Mouse (Mus musculus) neural tube, embryonic 12.5 days (tissue): Measurements from ENCODE around the gene Nr2c2ap. TPM values are rescaled to one million over a fixed set of nuclear protein-coding genes. Genes with fewer than 3 reads are reported as not detected.
A peak's percentile ranks its signal among the peaks of the same experiment; 100 is the strongest.

ENCODE experiments used
- ATAC-seq: fragments of 200-750 bp; cut with Nextera tagmentation; 2 replicates; pipeline ENCODE4 v1.8.0; 2017; ENCODE audit warnings: low read depth, mild to moderate bottlenecking, moderate TSS enrichment, moderate library complexity; ENCODE audit not compliant: low FRiP score
- H3K27ac ChIP-seq: fragments of 300-500 bp; sonication (generic); 2 replicates; pipeline ENCODE4 v1.5.1; 2016
- H3K27me3 ChIP-seq: fragments of 300-500 bp; sonication (generic); replicated peaks from 2 replicates; pipeline ENCODE4 v1.6.1; 2016; ENCODE audit warnings: mild to moderate bottlenecking
- H3K36me3 ChIP-seq: fragments of 300-500 bp; sonication (generic); 2 replicates; pipeline ENCODE4 v1.6.1; 2016; ENCODE audit warnings: mild to moderate bottlenecking
- H3K4me1 ChIP-seq: fragments of 300-500 bp; sonication (generic); 2 replicates; pipeline ENCODE4 v1.6.1; 2016
- H3K4me2 ChIP-seq: fragments of 300-500 bp; sonication (generic); replicated peaks from 2 replicates; pipeline ENCODE4 v1.6.1; 2016; ENCODE audit warnings: mild to moderate bottlenecking
- H3K4me3 ChIP-seq: fragments of 300-500 bp; sonication (generic); 2 replicates; pipeline ENCODE4 v1.5.1; 2016
- H3K9ac ChIP-seq: fragments of 300-500 bp; sonication (generic); 2 replicates; pipeline ENCODE4 v1.6.1; 2016; ENCODE audit warnings: mild to moderate bottlenecking
- H3K9me3 ChIP-seq: fragments of 300-500 bp; sonication (generic); 2 replicates; pipeline ENCODE4 v1.6.1; 2016; ENCODE audit warnings: mild to moderate bottlenecking
- WGBS: fragments of 180-500 bp; shearing (Covaris S2); methylation state at CpG from one replicate; pipeline ENCODE4 v1.1.7; 2016; 5-methylcytosine and 5-hydroxymethylcytosine counted together
- polyA plus RNA-seq: library from polyadenylated mRNA; unstranded; fragments of >200 nt; fragmentation: Nextera tagmentation; extraction: Ambion mirVana; gene quantifications from 2 replicates; pipeline ENCODE4 v1.2.1, GENCODE M21; 2016

Gene Nr2c2ap
- polyA plus RNA-seq, 1 experiment from 2014 or later, result 32.0 TPM

DNA sequence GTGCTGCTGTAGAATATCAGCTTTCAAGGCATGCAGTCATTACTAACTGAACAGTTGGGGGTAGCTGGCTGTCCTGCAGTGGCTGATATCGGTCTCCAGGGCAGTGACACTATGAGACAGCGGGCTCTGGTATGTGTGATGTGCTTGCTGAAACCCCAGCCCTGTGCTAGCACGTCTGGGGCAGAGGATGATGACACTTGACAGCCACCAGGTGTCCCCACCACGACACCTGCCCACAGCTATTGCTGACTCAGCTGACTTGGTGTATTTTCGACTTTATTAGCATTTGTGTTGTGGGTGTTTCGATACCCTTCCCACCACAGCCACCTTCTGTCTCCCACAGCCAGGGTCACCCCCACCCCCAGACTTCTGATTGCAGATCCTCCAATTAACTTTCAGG, 26.6 kb upstream of the Nr2c2ap start:
- Histone ChIP-seq H3K27ac (no peak overlapping the region), H3K4me2 (no peak overlapping the region), H3K9me3 (no peaks in the 10 kb centered on the region), H3K9ac (no peak overlapping the region), H3K4me3 (no peak overlapping the region), H3K27me3 (peaks cover 5% of the 10 kb centered on the region), H3K36me3 (peaks cover 86% of the 10 kb centered on the region), H3K4me1 (no peaks in the 10 kb centered on the region)
- 25% methylated on average over 6 of the region's 6 CpGs for whole genome bisulfite sequencing
- ATAC-seq, result peak; percentile 42; the same call in 1 of the 2 replicates

DNA sequence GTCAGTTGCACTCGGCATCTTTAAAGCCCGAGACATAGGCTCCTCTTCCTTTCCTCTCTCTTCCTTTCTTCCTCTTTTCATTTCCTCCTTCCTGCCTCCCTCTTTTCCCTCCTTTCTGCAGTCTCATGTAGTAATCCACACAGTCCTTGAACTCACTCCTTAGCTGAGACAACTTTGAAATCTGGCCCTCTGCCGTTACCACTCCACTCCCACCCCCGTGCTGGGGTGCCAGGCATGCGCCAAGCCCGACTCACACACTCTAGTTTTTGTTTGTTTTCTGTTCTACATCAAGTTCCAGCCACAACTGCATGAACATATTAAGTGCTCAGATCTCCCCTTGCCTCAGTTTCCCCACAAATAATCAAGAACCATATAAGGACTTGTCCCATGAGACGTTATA, 26.2 kb upstream of the Nr2c2ap start:
- H3K4me3 ChIP-seq, result no peak overlapping the region
- H3K36me3 ChIP-seq, result peaks cover 86% of the 10 kb centered on the region
- no peak overlapping the region for H3K9ac ChIP-seq
- no peak overlapping the region for H3K4me2 ChIP-seq
- 80% methylated on average over 7 of the region's 7 CpGs for WGBS
- peaks cover 10% of the 10 kb centered on the region for H3K27me3 ChIP-seq
- no peaks in the 10 kb centered on the region for H3K9me3 ChIP-seq
- no peak overlapping the region for H3K27ac ChIP-seq
- no peaks in the 10 kb centered on the region for H3K4me1 ChIP-seq
- ATAC-seq, result no peak

- no peak overlapping the region for H3K4me2 ChIP-seq
- no peak for ATAC-seq
- H3K4me1 ChIP-seq, result peaks cover 14% of the 10 kb centered on the region
- no peak overlapping the region for H3K4me3 ChIP-seq
- WGBS, result 95% methylated on average over 2 of the region's 2 CpGs
- peaks cover 96% of the 10 kb centered on the region for H3K36me3 ChIP-seq
- H3K9ac ChIP-seq, result no peak overlapping the region
- H3K9me3 ChIP-seq, result no peaks in the 10 kb centered on the region
- H3K27me3 ChIP-seq, result peaks cover 62% of the 10 kb centered on the region
- no peak overlapping the region for H3K27ac ChIP-seq
Observed at GRCm38 (mm10) chr8:70110451-70110850, 20.7 kb upstream of the Nr2c2ap start.

DNA sequence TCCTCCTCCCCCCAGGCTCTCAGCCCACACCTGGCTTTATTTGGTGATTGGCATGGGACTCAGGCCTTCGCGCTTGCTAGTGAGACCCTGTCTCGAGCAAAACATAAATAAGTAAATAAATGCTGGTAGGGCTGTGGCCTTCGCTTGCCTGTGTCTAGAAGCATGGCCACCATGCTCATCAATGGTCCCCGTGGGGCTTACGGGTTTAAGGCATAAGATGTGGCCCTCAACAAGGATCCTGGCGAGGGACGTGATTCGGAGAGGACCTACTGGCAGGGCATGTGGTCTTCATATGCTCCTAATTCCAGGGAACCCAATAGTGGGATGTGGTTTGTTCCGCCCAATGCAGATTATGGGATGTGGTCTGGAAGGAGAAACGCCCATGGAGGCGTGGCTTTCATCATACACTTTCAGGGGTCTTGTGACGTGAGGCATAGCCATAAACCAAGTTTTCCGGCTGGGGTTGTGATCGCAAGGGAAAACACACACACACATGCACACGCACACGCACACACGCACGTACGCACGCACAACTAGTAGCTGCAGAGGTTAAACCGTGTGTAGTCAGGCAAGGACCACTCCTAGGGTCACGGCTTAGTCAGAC, 19.8 kb upstream of the Nr2c2ap start:
- no peak overlapping the region for H3K4me3 ChIP-seq
- H3K36me3 ChIP-seq, result peaks cover 97% of the 10 kb centered on the region
- H3K4me2 ChIP-seq, result no peak overlapping the region
- no peaks in the 10 kb centered on the region for H3K9me3 ChIP-seq
- no peak for ATAC-seq
- peaks cover 69% of the 10 kb centered on the region for H3K27me3 ChIP-seq
- no peak overlapping the region for H3K27ac ChIP-seq
- H3K4me1 ChIP-seq, result peaks cover 14% of the 10 kb centered on the region
- no peak overlapping the region for H3K9ac ChIP-seq
- 53% methylated on average over 23 of the region's 23 CpGs for WGBS

DNA sequence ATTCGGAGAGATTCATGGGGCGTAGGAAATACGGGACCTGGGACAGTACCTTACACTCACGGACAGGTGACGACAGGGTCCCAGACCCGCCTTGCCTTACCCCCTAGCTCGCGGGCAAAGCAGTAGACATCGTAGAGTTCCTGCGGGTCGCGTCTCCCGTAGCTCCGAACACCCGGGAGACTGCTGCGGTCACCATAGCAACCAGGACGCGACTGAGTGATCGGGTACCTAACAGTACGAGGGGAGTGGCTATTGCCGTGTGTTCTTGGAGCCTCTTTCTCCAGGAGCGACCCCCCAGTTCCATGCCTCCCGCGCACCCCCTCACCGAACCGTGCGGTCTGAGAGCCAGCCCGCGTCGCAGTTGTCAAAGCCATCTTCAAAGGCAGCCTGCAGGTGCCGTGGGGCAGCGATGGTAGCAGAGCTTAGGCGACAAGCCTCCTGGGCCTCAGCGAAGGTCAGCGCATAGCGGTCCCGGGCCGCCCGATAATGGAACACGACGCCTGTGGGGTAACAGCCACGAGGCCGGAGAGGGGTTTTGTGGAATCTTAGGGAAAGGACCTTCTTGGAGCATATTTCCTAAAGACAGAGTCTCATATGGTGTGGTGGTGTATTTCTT, 18.6 kb upstream of the Nr2c2ap start:
- Histone ChIP-seq H3K4me2 (peak overlapping the region; percentile 7; the same call in 1 of the 2 replicates), H3K4me1 (peaks cover 25% of the 10 kb centered on the region), H3K4me3 (0 out of 2 replicates have a peak overlapping the region, but pooled peaks have one; percentile 1), H3K9me3 (no peaks in the 10 kb centered on the region), H3K9ac (no peak overlapping the region), H3K27me3 (peaks cover 81% of the 10 kb centered on the region), H3K27ac (no peak overlapping the region), H3K36me3 (peaks cover 94% of the 10 kb centered on the region)
- 7% methylated on average over 43 of the region's 43 CpGs for WGBS
- ATAC-seq, result peak; percentile 45

- Histone ChIP-seq H3K27ac (no peak overlapping the region), H3K4me3 (no peak overlapping the region), H3K27me3 (peaks cover 77% of the 10 kb centered on the region), H3K9ac (no peak overlapping the region), H3K4me1 (peaks cover 37% of the 10 kb centered on the region), H3K9me3 (no peaks in the 10 kb centered on the region), H3K4me2 (no peak overlapping the region), H3K36me3 (peaks cover 74% of the 10 kb centered on the region)
- ATAC-seq, result no peak
- WGBS, result 23% methylated on average over 6 of the region's 6 CpGs
Observed at GRCm38 (mm10) chr8:70114488-70114887, 16.6 kb upstream of the Nr2c2ap start.

DNA sequence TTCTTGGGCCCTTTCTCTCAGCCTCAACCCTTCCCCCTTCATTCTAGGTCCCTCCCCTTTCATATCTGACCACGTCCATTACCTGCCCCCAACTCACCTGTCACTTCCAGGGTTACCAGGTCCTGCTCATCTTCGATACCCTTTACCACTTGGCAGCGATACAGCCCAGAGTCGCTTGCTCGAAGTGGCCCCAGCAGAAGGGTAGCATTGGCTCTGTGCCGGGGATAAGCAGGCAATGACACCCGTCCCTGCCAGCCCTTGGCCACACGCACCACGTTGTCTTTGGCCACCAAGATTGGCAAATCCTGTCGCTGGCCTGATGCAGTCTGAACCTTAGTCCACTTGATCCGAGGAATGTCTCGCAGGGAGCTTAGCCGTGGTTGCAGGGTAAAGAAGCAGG, 16.2 kb upstream of the Nr2c2ap start:
- Histone ChIP-seq H3K9me3 (no peaks in the 10 kb centered on the region), H3K4me3 (no peak overlapping the region), H3K27me3 (peaks cover 73% of the 10 kb centered on the region), H3K9ac (no peak overlapping the region), H3K27ac (no peak overlapping the region), H3K4me1 (peaks cover 37% of the 10 kb centered on the region), H3K36me3 (peaks cover 70% of the 10 kb centered on the region), H3K4me2 (no peak overlapping the region)
- WGBS, result 69% methylated on average over 13 of the region's 13 CpGs
- ATAC-seq, result no peak

GRCm38 (mm10) chr8:70117611-70118010, 13.5 kb upstream of the Nr2c2ap start:
- Histone ChIP-seq H3K4me1 (peaks cover 28% of the 10 kb centered on the region), H3K4me3 (no peak overlapping the region), H3K27me3 (peaks cover 48% of the 10 kb centered on the region), H3K36me3 (peaks cover 43% of the 10 kb centered on the region), H3K27ac (no peak overlapping the region), H3K9ac (no peak overlapping the region), H3K4me2 (peak overlapping the region; percentile 64), H3K9me3 (no peaks in the 10 kb centered on the region)
- no peak for ATAC-seq
- 11% methylated on average over 9 of the region's 9 CpGs for WGBS

DNA sequence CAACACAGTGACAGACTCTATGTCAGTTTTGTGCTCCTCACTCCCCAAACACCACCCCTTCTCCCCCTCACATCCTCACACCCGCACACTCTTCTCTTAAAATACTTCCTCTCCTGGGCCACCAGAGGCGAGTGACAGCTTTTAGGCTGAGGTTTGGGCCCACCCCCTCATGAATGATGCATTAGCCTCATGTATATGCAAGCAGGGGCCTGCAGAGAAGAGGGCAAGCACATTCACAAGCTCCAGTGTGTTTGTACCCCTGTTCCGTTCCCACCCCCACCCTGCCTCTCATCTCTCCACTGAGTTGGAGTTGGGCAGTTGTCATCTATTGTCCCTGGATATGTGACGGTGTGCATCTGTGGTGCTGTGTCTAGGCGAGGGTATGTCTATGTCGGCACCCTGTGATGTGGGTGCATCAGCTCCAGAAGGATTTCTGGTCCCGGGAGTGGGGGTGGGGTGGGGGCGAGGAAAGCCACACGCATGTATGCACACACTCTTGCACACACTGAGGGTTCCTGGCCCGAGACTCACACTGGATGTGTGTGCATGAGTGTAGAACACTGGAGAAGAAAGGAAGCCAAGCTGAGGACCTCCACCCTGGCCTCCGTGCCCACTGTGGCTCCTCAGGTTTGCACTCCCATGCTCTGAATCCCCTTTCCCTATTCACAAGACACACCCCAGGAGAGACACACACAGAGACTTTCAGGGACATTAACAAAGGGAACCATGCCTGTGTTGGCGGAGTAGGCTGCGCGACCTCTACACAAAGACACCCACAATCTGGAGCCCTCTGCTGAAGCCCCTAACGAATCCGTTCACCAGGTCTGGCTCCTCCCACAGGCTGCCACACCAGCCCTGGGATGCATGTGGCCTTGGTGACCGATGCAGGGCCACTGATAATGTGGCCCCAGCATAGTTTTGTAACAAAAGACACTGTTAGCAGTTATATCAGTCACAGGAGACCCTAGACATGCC, 12.1 kb upstream of the Nr2c2ap start:
- peaks cover 29% of the 10 kb centered on the region for H3K36me3 ChIP-seq
- H3K4me2 ChIP-seq, result peak overlapping the region; percentile 64
- H3K27ac ChIP-seq, result peak overlapping the region; percentile 91
- H3K9me3 ChIP-seq, result no peaks in the 10 kb centered on the region
- H3K4me1 ChIP-seq, result peaks cover 27% of the 10 kb centered on the region
- ATAC-seq, result peak; percentile 89
- H3K9ac ChIP-seq, result peak overlapping the region; percentile 81
- H3K4me3 ChIP-seq, result peak overlapping the region; percentile 66
- WGBS, result 4% methylated on average over 17 of the region's 17 CpGs
- peaks cover 39% of the 10 kb centered on the region for H3K27me3 ChIP-seq

DNA sequence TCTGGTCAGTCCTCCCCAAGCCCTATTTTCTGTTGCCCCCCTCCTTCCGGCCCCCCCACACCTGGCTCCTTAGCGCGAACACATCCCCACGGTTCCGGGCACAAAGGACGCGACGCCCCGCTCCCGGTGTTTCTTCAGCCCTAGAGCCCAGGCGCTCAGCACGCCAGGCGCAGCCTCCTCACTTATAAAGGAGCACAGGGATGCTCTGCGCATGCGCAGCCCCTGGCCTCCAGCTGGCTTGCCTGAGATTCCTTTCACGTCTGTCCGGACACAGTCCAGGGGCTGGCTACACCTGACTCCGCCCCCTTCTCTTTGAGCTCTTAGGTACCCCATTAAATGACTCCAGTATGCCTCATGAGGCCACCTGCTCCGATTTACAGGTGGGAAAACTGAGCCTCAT, 10.5 kb upstream of the Nr2c2ap start, which contains the start of gene Ncan:
TSS of gene Ncan (minus strand) at position 207 of the 400 bp plus-strand sequence.
- peaks cover 27% of the 10 kb centered on the region for H3K4me1 ChIP-seq
- H3K4me3 ChIP-seq, result peak within 1 kb of the TSS; percentile 66
- H3K9me3 ChIP-seq, result no peaks in the 10 kb centered on the region
- 1% methylated on average over 19 of the region's 19 CpGs for WGBS
- peak within 1 kb of the TSS; percentile 91 for H3K27ac ChIP-seq
- H3K36me3 ChIP-seq, result peaks cover 12% of the 10 kb centered on the region; the same call in 1 of the 2 replicates
- peaks cover 24% of the 10 kb centered on the region for H3K27me3 ChIP-seq
- peak within 1 kb of the TSS; percentile 81 for H3K9ac ChIP-seq
- H3K4me2 ChIP-seq, result peak within 1 kb of the TSS; percentile 64
- ATAC-seq, result peak; percentile 48

- no peak for ATAC-seq
- Histone ChIP-seq H3K4me2 (no peak overlapping the region), H3K9me3 (no peaks in the 10 kb centered on the region), H3K36me3 (no peaks in the 10 kb centered on the region), H3K27ac (no peak overlapping the region), H3K4me1 (peaks cover 12% of the 10 kb centered on the region), H3K9ac (no peak overlapping the region), H3K4me3 (no peak overlapping the region), H3K27me3 (0 out of 2 replicates have a peak, but pooled peaks cover 6% of the 10 kb centered on the region)
- 52% methylated on average over 2 of the region's 2 CpGs for WGBS
Observed at GRCm38 (mm10) chr8:70122863-70123262, 8.3 kb upstream of the Nr2c2ap start.

GRCm38 (mm10) chr8:70124992-70125391, 6.1 kb upstream of the Nr2c2ap start:
- no peak for ATAC-seq
- Histone ChIP-seq H3K27ac (no peak overlapping the region), H3K9ac (no peak overlapping the region), H3K9me3 (no peaks in the 10 kb centered on the region), H3K4me2 (no peak overlapping the region), H3K36me3 (no peaks in the 10 kb centered on the region), H3K4me3 (no peak overlapping the region), H3K27me3 (0 out of 2 replicates have a peak, but pooled peaks cover 6% of the 10 kb centered on the region), H3K4me1 (peaks cover 4% of the 10 kb centered on the region; the same call in 1 of the 2 replicates)
- 67% methylated on average over 8 of the region's 8 CpGs for WGBS
